Mouse (Mus musculus): ENCODE measurements around the gene Olfr433.
"Not testable (repeated sequence)": the region's sequence is repeated elsewhere in the genome, so short reads cannot be mapped to it uniquely, and the experiment has no call there.

Olfr433 gene

DNA sequence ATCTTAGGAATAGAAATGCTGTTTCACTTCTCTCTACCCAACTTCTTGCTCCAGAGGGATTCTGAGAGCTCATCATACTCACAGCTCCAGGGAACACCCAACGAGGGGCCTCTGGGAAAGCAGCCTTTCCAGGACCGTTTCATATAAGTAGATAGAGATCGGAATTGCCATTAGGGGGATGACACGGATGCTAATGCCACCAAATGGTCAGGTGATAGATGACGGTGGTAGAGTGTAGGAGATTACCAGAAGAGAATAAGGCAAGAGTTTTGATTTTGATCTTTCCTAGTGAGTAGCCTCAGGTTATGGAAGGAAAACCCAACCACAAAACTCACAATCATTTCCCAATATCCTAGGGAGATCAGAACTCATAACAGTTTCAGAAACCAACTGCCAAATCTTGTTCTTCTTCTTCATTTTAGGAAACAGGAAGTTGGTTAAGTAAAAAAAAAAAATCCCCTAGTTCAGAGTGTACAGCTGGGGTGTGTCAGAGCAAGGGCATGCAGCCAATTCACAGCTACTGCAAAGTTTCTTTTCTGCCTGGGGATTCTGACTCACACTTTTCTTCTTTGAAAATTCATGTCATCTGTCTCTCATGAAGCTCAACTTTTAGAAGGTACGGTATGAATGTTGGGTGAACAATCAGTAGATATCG is at the start of gene Olfr433:
Olfr433 (plus strand) TSS at position 183 of the 655 bp plus-strand sequence.
- DNase-seq (ENCODE audit: low spot score): no peak

DNA sequence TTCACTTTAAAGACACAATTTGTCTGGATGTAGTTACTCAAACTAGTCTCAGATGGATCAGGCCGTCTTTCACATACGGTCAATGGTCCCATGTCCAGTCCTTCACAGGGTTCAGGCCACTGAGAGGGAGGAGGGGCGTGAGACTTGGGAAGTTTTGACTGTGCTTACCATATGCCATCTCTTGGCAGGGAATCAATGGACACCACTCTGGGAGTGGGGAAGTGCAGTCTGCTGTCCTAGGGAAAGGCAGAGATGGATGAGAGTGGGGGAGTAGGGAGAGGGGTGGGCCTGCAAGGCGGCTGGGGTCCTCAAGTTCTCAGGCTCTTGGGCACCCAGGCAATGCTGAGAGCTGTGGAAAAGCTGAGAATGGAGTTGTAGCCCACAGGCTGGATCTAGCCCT is 45.5 kb upstream of the Olfr433 start:
- DNase-seq (ENCODE audit: low spot score): no peak

DNA sequence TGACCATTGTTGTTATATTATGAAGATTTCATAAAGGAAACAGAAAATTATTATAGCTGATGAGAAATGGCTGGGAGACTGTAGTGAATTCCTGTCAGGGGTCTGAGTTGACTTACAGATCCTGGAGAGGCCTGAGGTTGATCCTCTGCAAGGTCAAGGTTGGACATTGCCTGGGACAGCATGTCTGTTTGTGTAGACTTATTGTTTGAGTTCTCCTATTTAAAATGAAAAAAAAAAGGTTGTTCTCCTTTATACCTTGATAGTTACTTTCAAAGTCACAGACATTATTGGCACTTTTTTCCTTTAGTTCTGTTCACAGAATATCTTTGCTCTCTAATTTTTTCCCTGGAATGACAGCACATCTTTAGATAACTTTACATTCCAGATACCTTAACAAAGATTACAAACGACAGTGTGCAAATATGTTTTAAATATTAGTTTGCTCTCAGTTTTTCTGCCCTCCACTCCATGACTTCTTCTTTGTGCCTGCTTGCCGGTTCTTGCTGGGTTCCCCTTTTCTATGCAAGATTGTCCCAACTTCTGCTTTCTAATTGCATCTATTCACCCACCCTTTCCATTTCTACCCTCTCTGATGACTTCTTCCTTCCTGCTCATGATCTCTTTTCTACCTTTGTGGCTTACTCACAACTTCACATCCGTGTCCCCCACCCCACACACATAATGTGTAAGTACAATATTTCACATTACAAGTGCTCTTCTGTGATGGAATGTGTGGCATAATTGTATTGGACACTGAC is 36.0 kb upstream of the Olfr433 start:
- DNase-seq (ENCODE audit: low spot score): not testable (repeated sequence)

DNA sequence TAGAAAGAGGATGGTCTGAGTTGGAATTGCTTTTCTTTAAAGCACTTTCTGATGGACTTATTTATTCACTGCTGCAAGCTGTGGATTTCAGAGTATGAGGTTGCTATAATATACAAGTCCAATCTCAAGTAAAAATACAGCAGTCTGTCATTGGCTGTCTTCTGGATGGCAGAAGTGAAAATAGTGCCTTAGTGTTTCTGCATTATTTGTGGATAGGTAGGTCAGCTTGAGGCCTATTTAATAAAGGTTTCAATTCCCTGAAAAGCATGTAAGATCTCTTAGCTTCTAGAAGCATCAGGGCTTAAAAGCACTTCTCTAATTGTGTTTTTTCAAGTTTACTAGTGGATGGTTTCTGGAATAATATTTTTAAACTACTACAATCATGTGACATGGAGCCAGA is 33.5 kb upstream of the Olfr433 start:
- DNase-seq (ENCODE audit: low spot score): not testable (repeated sequence)

DNA sequence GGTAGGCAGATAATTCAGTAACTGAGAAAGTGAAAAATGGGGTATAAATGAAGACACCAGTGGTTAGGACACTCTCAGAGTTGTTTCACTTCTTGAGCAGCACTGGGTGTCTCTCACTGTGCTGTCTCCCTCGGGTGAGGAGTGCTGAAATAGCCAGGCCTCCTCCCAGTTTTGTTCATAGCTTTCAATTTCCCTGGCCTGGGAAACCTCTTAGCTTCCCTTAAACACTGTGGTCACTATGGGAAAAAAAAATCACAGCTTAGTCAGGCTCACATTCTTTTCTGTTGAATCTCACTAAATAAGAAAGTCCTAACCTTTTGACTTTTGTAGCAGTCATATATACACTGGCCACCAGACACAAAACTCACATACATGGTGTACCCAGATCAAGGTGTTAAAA is 8.8 kb upstream of the Olfr433 start, which contains the start of gene Ifi205:
Ifi205 (minus strand) TSS at position 113 of the 400 bp plus-strand sequence.
- no peak for DNase-seq (ENCODE audit: low spot score)

DNA sequence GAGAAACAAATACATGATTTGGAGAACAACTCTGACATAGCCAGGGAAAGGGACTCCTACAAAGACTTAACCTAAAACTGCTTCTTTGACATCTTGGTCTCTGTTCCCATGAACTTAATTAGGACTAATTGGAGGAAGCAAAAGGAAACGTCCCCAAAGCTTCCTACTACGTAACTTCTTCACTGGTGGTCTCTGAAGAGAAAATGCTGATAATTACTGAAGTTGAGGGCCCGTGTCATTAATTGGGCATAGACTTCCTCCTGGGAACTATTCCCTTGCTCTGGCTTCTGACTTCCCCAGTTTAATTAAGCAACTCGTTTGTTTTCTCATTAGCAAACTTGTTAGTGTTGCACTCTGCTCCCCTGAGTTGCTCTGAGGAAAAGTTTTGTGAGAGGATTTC is 4.7 kb upstream of the Olfr433 start:
- DNase-seq (ENCODE audit: low spot score): no peak

DNA sequence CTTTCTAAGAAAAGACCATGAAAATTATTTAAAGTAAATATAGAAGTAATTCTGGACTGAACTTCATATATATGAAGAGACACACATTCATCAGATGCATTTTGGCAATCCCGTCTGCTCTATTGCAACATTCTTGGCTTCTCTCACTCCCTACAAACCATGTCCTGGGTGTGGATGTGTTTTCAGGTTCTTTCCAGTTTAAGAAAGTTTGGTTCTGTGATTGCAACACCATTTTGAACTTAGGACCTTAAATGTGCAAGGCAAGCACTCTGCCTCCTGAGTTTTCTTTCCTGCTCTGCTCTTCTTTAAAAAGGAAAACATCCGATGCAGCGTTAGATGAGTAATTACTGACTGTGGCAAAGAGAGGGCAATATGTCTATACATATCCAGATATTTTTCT is 2.0 kb upstream of the Olfr433 start:
- no peak for DNase-seq (ENCODE audit: low spot score)

DNA sequence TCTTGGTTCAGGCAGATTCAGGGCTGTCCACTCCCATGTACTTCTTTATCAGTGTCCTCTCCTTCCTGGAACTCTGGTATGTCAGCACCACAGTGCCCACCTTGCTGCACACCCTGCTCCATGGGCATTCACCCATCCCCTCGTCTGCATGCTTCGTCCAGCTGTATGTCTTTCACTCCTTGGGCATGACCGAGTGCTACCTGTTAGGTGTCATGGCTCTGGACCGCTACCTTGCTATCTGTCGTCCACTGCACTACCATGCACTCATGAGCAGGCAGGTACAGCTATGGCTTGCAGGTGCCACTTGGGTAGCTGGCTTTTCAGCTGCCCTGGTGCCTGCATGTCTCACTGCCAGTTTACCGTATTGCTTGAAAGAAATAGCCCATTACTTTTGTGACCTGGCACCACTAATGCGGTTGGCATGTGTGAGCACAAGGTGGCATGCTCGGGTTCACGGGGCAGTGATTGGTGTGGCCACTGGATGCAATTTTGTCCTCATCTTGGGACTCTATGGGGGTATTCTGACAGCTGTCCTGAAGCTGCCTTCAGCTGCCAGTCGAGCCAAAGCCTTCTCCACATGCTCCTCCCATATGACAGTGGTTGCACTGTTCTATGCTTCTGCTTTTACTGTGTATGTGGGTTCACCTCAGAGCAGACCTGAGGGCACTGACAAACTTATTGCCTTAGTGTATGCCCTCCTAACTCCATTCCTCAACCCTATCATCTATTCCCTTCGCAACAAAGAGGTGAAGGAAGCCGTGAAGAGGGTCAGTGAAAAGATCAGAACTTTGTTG is 1.8 kb downstream of the Olfr433 start:
- not testable (repeated sequence) for DNase-seq (ENCODE audit: low spot score)

DNA sequence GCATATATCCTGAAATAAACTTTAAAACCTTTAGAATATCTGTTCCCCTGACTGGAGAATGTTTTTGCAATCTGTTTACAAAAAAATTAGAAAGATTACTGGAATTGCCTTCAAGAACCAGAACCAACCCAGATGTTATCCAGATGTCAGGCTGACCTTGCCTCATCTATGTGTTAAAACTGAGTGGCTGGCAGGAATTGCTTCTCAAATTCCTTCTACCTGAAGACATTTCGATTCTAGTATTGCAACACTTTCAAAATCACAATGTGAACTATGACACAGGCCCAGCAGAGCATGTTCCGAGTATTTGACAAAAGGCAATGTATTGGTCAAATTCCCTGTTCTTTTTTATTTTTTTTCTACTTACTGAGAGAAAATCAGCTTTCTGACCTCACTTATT is 3.9 kb downstream of the Olfr433 start:
- DNase-seq (ENCODE audit: low spot score): no peak

DNA sequence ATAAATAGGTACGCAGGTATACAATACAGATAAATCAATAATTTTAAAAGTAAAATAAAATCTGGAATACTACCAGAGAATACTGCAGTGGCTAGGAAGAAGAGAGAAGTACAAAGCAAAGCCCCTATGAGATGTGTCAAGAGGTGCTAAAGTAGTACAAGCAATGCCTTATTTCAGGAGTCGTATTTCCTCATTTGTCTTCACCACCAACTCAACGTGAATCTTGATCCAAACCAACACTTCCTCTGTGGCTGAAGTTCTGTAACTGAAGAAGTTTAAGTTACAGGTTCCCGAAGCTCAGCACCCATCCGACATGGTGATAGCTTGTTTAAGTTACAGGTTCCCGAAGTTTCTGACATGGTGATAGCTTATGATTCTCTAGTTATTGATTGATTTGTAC is 7.7 kb downstream of the Olfr433 start:
- DNase-seq (ENCODE audit: low spot score): not testable (repeated sequence)

DNA sequence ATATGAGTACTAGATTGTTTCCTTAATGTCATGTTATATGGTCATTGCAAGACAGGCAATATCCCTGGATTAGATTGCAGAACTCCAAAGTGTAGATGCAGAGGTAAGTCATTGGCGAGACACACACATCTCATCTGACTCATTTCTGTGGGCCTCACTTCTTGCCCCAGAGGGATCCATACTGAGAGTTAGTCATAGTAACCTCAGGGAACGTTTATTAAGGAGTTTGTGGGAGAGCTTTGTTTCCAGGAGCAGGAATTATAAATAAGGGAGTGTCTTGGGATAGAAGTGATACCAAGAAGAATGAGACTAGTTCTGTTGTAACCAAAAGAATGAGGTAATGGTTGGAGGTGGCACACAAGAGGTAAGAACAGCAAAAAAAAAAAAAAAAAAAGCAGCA is 8.4 kb downstream of the Olfr433 start, which contains the start of gene Olfr432:
Olfr432 (plus strand) TSS at position 313 of the 400 bp plus-strand sequence.
- no peak for DNase-seq (ENCODE audit: low spot score)

DNA sequence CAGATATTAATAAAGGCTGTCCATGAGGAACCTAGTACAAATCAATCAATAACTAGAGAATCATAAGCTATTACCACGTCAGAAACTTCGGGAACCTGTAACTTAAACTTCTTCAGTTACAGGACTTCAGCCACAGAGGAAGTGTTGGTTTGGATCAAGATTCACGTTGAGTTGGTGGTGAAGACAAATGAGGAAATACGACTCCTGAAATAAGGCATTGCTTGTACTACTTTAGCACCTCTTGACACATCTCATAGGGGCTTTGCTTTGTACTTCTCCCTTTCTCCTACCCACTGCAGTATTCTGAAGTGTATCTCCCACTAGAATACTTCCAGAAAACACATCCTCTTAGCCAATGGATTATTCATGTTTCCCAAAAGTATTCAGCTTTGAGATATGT is 8.9 kb downstream of the Olfr433 start:
- DNase-seq (ENCODE audit: low spot score): not testable (repeated sequence)

DNA sequence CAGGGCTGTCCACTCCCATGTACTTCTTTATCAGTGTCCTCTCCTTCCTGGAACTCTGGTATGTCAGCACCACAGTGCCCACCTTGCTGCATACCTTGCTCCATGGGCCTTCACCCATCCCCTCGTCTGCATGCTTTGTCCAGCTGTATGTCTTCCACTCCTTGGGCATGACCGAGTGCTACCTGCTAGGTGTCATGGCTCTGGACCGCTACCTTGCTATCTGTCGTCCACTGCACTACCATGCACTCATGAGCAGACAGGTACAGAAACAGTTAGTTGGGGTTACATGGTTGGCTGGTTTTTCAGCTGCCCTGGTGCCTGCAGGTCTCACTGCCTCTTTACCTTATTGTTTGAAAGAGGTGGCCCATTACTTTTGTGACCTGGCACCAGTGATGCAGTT is 10.0 kb downstream of the Olfr433 start:
- DNase-seq (ENCODE audit: low spot score): no peak

DNA sequence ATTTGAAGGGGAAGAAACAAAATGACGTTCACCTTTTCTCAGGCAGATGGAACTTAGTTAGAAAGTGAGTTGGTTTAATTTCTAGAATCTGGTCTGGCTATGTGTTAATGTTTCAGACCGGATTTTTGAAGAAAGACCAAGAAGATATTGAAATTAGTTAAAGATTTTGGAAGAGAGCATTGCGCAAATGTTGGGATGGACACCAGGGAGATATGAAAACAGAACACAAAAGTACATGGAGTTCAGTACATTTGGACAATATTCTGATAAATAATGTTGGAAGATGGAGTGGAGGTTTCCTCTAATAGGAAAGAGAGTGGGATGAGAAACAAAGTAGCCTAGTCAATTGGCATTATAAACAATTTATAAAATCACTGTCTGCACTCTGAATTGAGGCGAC is 11.0 kb downstream of the Olfr433 start:
- no peak for DNase-seq (ENCODE audit: low spot score)

DNA sequence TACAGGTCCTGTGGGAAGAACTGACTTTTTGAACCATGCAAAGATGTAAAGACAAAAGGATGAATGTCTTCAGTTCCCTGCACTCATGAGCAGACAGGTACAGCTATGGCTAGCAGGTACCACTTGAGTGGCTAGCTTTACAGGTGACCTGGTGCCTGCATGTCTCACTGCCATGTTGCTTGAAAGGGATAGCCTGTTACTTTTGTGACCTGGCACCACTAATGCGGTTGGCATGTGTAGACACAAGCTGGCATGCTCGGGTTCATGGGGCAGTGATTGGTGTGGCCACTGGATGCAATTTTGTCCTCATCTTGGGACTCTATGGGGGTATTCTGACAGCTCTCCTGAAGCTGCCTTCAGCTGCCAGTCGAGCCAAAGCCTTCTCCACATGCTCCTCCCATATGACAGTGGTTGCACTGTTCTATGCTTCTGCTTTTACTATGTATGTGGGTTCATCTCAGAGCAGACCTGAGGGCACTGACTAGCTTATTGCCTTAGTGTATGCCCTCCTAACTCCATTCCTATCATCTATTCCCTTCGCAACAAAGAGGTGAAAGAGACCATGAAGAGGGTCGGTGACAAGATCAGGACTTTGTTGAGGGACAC is 11.5 kb downstream of the Olfr433 start:
- DNase-seq (ENCODE audit: low spot score): no peak

DNA sequence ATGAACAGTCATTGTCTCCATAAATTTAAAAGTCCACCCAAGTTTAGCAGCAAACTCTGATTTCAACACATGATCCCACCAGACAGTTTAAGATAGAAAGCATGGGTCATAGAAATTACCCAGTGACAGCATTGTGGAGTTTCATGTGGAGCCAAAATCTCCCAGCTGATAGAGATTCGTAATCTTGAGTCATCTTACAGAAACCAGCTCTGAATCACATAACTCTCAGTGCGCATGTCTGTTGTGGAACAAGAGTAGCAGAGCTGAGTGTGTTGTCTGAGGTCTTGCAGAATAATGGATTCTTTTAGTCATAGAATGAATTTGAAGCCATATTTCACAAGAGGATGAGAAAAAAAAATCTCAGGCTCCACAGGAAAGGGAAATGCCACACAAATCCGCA is 12.5 kb downstream of the Olfr433 start:
- no peak for DNase-seq (ENCODE audit: low spot score)

DNA sequence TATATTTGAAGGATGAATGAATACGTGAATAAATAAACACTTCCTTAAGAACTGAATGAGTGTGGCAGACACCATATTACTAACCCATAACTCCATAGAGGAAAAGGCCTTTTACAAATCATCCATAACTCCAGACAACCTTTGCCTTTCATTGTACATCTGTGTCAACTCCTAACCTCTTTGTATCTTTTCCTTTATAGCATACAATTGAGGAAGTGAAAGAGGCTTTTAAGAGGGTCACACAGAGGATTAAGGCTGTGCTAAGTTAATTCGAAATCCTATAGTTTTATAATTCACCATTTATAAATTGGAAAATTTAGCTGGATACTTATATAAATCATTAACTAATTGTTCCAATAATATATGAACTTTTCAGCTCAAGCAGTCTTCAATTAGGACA is 14.7 kb downstream of the Olfr433 start:
- no peak for DNase-seq (ENCODE audit: low spot score)

DNA sequence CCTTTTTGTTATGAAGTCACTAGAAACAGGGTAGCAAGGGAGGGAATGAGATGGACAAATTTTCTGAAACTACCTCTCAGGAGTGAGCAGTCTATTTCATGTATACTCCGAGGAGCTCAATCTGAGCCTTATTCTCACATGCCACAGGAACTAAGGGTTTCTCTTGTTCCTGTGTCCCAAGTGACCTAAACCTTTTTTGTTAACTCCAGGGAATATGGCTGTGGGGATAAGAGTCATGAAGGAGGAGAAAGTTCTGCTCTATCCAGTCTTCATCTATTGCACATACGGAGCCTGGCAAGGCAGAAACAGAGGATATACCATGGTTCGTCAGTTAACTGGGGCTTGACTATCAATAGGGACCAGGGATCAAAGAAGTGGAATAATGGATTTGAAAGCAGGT is 25.8 kb downstream of the Olfr433 start, which contains the start of gene Olfr430:
Olfr430 (plus strand) TSS at position 301 of the 400 bp plus-strand sequence.
- DNase-seq (ENCODE audit: low spot score): no peak

DNA sequence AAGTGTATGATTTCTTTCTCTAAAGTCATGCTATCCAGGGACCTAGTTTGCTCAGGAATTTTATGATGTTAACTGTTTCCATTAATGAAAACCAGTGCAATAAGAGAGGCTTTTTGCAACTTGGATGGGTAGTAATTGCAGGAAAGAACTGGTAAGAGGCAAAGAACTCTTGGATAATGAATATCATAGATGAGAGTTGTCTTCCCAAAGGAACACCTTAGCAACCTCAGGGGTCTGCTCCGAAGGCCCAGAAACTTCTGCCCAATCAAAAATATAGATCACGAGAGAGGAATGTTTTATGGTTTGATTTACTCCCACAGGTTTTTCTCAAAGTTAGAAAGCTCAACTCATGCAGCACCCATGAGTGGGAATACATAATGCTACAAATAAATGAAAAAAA is 43.5 kb downstream of the Olfr433 start, which contains the start of gene Olfr429:
Olfr429 (plus strand) TSS at position 301 of the 400 bp plus-strand sequence.
- DNase-seq (ENCODE audit: low spot score): no peak

Measured in c-Kit-positive CD71-positive TER-119-positive erythroid progenitor cells, embryonic 14.5 days (primary cell).